Mouse (Mus musculus) left cerebral cortex, adult 2 months (tissue): ENCODE measurements at regions not wholly inside any gene's neighbourhood (a gene's known extent, or its start where the extent isn't known, plus 50 kb on each side); places are given as distances from the start of the nearest gene placed in this dataset.

Experiments used
- DNase-seq, 2 experiments: peaks; one replicate each; pipeline ENCODE4 v3.0.0; 2021 to 2022; ENCODE audit warnings: low spot score in 2 of 2, mixed read lengths in 1 of 2; ENCODE audit errors: extremely low spot score in 1 of 2
- H3K27ac ChIP-seq: fragments of 200-600 bp; 2 replicates; pipeline ENCODE4 v1.8.1; 2022
- H3K4me3 ChIP-seq: fragments of 200-600 bp; 2 replicates; pipeline ENCODE4 v1.8.1; 2022
- CTCF ChIP-seq: fragments of 200-600 bp; IDR thresholded peaks from 2 replicates; pipeline ENCODE4 v1.8.1; 2022; ENCODE audit warnings: antibody characterized with exemption, mild to moderate bottlenecking, moderate library complexity
- intact Hi-C: fragments of 180-260 bp; cut with DNase I; formaldehyde crosslinking; loops from one replicate; pipeline ENCODE4 v1.15.1; 2025

DNA sequence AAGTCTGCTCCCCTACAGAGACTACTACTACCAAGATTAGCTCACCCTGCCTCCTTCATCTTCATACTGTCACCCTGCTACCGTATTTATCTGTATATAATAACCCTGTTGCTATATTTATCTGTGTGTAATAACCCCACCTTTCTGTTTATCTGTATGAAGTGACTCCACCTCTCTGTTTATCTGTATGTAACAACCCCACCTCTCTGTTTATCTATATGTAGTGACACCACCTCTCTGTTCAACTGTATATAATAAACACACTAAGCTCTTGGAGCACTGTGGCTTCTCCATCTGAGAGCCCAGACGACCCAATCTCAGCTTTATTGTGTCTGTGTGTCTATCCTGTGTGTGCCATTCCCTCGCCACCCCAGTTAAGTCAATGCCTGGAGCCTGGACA is 154.7 kb downstream of the Katnal1 start:
- Histone ChIP-seq H3K27ac (no peak overlapping the region), H3K4me3 (no peak overlapping the region)
- DNase-seq: no peak
- TF ChIP-seq CTCF: no peak
- intact Hi-C loops: no loop called here

DNA sequence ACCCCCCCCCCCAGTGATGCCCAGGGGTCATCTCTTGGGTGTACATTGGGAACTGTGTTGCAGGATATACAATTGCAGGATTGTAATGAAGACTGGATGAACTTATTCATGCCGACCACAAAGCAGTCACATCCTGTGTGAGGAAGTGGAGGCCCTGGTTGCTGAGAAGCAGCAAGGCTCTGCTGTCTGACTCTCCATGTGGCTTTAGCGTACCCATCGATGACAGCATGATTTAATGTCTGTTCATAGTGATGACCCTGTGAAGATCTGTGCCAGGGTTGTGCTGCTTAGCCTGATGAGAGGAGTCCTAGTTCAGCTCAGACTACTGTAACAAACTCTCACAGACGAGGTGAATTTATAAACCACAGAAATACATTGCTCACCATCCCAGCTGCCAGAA is 159.7 kb downstream of the Katnal1 start:
- Histone ChIP-seq H3K4me3 (no peak overlapping the region), H3K27ac (no peak overlapping the region)
- intact Hi-C loops: no loop called here
- DNase-seq: no peak
- no peak for TF ChIP-seq CTCF

- Histone ChIP-seq H3K4me3 (no peak overlapping the region), H3K27ac (no peak overlapping the region)
- DNase-seq: no peak
- intact Hi-C loops: no loop called here
- no peak for TF ChIP-seq CTCF
These were observed 160.8 kb downstream of the Katnal1 start for GRCm38 (mm10) chr5:148768346-148768745.

DNA sequence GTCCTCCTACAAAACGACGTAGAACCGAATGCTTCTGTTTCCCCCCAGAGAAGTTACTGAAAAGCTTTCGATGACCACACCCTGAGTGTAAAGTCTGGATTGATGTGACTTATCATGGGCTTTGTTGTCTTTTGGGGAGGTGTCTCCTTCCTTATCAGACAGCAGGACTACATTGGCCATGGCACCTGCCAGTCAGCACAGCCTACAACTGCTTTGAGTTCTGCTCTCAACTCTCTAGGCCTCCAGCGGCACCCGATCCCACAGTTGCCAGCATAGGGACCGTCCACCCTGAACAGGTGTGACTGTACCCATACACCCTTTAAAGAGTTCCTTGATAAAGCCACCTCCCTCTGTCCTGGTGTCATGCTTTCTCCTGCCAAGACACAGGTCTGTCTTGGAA is 163.1 kb downstream of the Katnal1 start:
- intact Hi-C loops: no loop called here
- Histone ChIP-seq H3K4me3 (no peak overlapping the region), H3K27ac (no peak overlapping the region)
- DNase-seq: no peak
- no peak for TF ChIP-seq CTCF

DNA sequence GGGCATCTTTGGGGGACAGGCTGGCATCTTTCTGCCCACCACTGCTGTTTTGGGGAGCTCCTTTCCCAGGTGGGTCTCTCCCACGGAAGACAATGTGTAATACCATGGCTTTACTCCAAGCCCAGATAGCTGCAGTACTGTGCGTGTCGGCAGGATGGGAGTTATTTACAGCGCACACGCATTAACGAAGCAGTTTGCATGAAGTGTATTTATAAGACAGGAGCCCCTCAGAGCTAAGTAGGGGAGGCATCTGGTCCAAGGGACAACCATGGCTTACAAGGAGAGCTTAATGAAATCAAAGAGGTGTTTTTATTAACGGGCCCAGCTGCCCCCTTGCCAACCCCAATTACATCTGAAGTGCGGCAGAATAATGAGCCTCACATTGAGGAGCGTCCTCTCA is 169.0 kb downstream of the Katnal1 start:
- no peak overlapping the region for H3K4me3 ChIP-seq
- intact Hi-C loops: no loop called here
- no peak for TF ChIP-seq CTCF
- no peak overlapping the region for H3K27ac ChIP-seq
- DNase-seq: no peak

- intact Hi-C loops: no loop called here
- Histone ChIP-seq H3K27ac (no peak overlapping the region), H3K4me3 (no peak overlapping the region)
These were observed 170.3 kb downstream of the Katnal1 start for GRCm38 (mm10) chr5:148758786-148759185.

DNA sequence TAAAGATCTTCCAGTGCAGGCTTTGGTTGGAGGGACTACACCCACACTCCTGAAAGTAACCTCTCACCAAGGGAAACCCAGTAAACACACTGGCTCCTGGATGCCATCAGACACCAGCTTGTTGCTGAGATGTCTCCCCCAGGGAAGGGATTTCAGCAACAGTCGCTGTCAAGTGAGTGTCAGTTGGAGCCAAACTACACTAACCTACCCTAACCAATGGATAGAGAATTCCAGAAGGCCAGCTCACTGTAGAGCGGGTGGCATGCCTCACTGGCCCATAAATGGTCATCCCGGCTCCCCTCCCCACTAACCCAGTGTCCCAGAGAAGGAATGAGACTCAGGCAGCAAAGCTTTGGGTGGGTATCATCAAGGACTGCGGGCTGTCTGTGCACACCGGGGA is 171.4 kb downstream of the Katnal1 start:
- H3K4me3 ChIP-seq: no peak overlapping the region
- no peak overlapping the region for H3K27ac ChIP-seq
- no peak for DNase-seq
- intact Hi-C loops: no loop called here
- no peak for TF ChIP-seq CTCF

More at GRCm38 (mm10) chr5:148758786-148759185, 170.3 kb downstream of the Katnal1 start:
- TF ChIP-seq CTCF: no peak
- no peak for DNase-seq

GRCm38 (mm10) chr5:148757236-148757635 is 171.9 kb downstream of the Katnal1 start:
- DNase-seq: no peak
- H3K27ac ChIP-seq: no peak overlapping the region
- intact Hi-C loops: no loop called here
- H3K4me3 ChIP-seq: no peak overlapping the region
- no peak for TF ChIP-seq CTCF

GRCm38 (mm10) chr5:148756246-148756930 is 172.7 kb downstream of the Katnal1 start:
- TF ChIP-seq CTCF: peak; percentile 46
- no peak for DNase-seq

DNA sequence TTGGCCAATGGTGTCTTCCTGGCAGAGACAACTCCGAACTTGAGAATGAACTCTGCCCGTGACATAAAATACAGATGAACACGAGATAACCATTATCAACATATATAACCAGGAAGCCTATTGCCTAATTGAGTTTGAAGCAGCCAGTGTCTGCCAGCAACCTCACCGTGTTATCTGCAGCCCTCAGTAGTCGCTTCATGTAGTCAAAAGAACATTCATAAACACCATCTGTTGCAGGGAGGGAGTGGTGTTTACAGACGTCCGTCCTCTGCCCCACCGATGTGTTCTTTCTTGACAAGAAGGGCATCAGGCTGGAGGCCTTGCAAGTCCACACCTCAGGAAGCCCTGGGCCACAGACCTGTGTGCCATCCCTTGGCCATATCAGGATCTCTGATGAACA is 173.3 kb downstream of the Katnal1 start:
- TF ChIP-seq CTCF: no peak
- Histone ChIP-seq H3K4me3 (no peak overlapping the region), H3K27ac (no peak overlapping the region)
- DNase-seq: no peak
- intact Hi-C loops: no loop called here

More at GRCm38 (mm10) chr5:148756246-148756930, 172.7 kb downstream of the Katnal1 start:
- Histone ChIP-seq H3K4me3 (no peak overlapping the region), H3K27ac (no peak overlapping the region)
- intact Hi-C loops: no loop called here

DNA sequence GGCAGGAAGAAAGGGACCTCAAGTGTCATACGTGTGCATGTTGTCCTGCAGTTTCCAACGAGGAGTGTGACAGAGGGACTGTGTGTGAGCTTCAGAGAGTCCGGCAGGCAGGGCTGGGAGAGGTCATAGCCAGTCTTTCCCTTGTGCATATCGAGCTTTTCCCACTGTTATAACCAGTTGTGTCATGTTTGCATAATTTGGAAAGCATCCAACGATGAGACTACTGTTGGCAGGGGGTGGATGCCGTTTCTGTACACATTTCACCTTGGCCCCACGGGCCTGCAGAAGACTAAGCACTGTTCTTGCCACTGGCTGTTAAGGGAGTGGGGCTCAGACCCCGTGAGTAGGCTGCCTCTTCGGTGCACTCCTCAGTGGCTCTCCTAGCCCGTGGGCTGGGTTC is 174.2 kb downstream of the Katnal1 start:
- Histone ChIP-seq H3K27ac (no peak overlapping the region), H3K4me3 (no peak overlapping the region)
- intact Hi-C loops: no loop called here
- no peak for DNase-seq
- no peak for TF ChIP-seq CTCF

- H3K27ac ChIP-seq: no peak overlapping the region
- H3K4me3 ChIP-seq: no peak overlapping the region
- no peak for DNase-seq
- no peak; the same call in none of the 2 replicates for TF ChIP-seq CTCF
- intact Hi-C loops: no loop called here
These were observed 174.8 kb downstream of the Katnal1 start for GRCm38 (mm10) chr5:148754363-148754762.

DNA sequence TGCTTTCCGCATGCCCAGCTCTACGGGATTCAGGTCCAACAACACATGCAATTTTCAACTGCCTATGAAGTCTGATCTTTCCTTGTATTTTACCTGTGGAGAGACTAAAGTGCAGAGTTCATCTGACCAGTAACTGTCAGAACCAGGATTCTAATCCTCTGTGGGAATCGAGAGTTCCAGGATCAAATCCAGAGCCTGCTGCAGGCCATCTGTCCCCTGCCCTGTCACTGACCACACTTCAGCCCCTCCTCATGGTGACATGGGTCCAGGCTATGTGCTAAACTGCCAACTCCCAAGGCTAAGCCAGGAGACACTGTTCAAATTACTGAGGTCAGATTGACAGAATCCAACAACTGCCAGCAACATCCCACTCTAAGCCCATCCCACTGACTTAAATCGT is 175.7 kb downstream of the Katnal1 start:
- no peak for DNase-seq
- intact Hi-C loops: no loop called here

More for the DNA sequence above, 175.7 kb downstream of the Katnal1 start:
- Histone ChIP-seq H3K4me3 (no peak overlapping the region), H3K27ac (no peak overlapping the region)
- no peak for TF ChIP-seq CTCF
